Mouse (Mus musculus) CH12.LX (cell line): ENCODE data around the gene Xntrpc. TPM values are rescaled to one million over a fixed set of nuclear protein-coding genes. Genes with fewer than 3 reads are reported as not detected.

Experiments
- DNase-seq: peaks from one replicate; pipeline ENCODE4 v3.0.0-alpha.2; 2013; ENCODE audit errors: extremely low read depth
- H3K27ac ChIP-seq: 2 replicates; pipeline ENCODE4 v1.5.1; 2012; ENCODE audit warnings: low read depth, mild to moderate bottlenecking, control low read depth, moderate library complexity; ENCODE audit not compliant: insufficient read depth
- H3K27me3 ChIP-seq: replicated peaks from 2 replicates; pipeline ENCODE3; 2012; ENCODE audit warnings: inconsistent platforms
- H3K36me3 ChIP-seq, 2 experiments: replicated peaks in 1 of 2; 2 replicates each; pipeline versions ENCODE3 to v1.6.1; 2012; ENCODE audit warnings: inconsistent platforms in 1 of 2, low read length in 1 of 2, mild to moderate bottlenecking in 1 of 2, mixed read lengths in 1 of 2, moderate library complexity in 1 of 2; ENCODE audit not compliant: control insufficient read depth in 1 of 2, insufficient read depth in 1 of 2
- H3K4me1 ChIP-seq, 2 experiments: 2 replicates each; pipeline ENCODE4 v1.6.1; 2012; ENCODE audit warnings: inconsistent platforms in 1 of 2, moderate library complexity in 1 of 2; ENCODE audit not compliant: insufficient read depth in 2 of 2, control insufficient read depth in 1 of 2
- H3K4me2 ChIP-seq: 2 replicates; pipeline ENCODE4 v1.6.1; 2012; ENCODE audit warnings: low read depth, mild to moderate bottlenecking, control low read depth; ENCODE audit not compliant: poor library complexity, insufficient read depth, severe bottlenecking
- H3K4me3 ChIP-seq, 3 experiments: fragments of 150-350 bp in 1 of 3; sonication (generic) in 1 of 3; replicated peaks in 1 of 3; 2 replicates each; pipeline versions ENCODE3 to v1.5.1; 2011 to 2012; ENCODE audit warnings: low read depth in 2 of 3, low read length in 2 of 3, mild to moderate bottlenecking in 2 of 3, moderate library complexity in 2 of 3, control low read depth in 1 of 3, improper control_type of control experiment in 1 of 3, inconsistent platforms in 1 of 3, mixed read lengths in 1 of 3; ENCODE audit not compliant: poor library complexity in 1 of 3
- H3K79me2 ChIP-seq: replicated peaks from 2 replicates; pipeline ENCODE4 v1.6.1; 2012; ENCODE audit warnings: mild to moderate bottlenecking, moderate library complexity; ENCODE audit not compliant: control insufficient read depth, poor library complexity, insufficient read depth, severe bottlenecking; ENCODE audit errors: extremely low read depth
- H3K9ac ChIP-seq: 2 replicates; pipeline ENCODE4 v1.6.1; 2012; ENCODE audit warnings: low read depth, mild to moderate bottlenecking, control low read depth, moderate library complexity; ENCODE audit not compliant: insufficient read depth
- H3K9me3 ChIP-seq: replicated peaks from 2 replicates; pipeline ENCODE3; 2012; ENCODE audit warnings: low read length, inconsistent platforms, mixed read lengths
- ELF1 ChIP-seq: IDR thresholded peaks from 2 replicates; pipeline ENCODE4 v1.6.1; 2014; ENCODE audit warnings: low read depth, mild to moderate bottlenecking, inconsistent platforms, low read length, improper control_type of control experiment
- EP300 ChIP-seq: IDR thresholded peaks from 2 replicates; pipeline ENCODE4 v1.6.1; 2011; ENCODE audit warnings: low read length, improper control_type of control experiment
- HCFC1 ChIP-seq: IDR thresholded peaks from 2 replicates; pipeline ENCODE4 v1.6.1; 2012; ENCODE audit warnings: low read depth, mild to moderate bottlenecking, inconsistent platforms, low read length, improper control_type of control experiment
- IRF4 ChIP-seq: IDR thresholded peaks from 2 replicates; pipeline ENCODE4 v1.6.1; 2014; ENCODE audit warnings: low read depth, mild to moderate bottlenecking, inconsistent platforms, low read length, improper control_type of control experiment
- MAZ ChIP-seq: IDR thresholded peaks from 2 replicates; pipeline ENCODE4 v1.6.1; 2012; ENCODE audit warnings: low read depth, mild to moderate bottlenecking, inconsistent platforms, low read length, improper control_type of control experiment, moderate library complexity
- MEF2A ChIP-seq: IDR thresholded peaks from 2 replicates; pipeline ENCODE4 v1.6.1; 2014; ENCODE audit warnings: low read depth, mild to moderate bottlenecking, inconsistent platforms, low read length, improper control_type of control experiment, borderline replicate concordance
- NELFE ChIP-seq: IDR thresholded peaks from 2 replicates; pipeline ENCODE4 v1.6.1; 2011; ENCODE audit warnings: low read depth, low read length, improper control_type of control experiment
- POLR2A ChIP-seq: IDR thresholded peaks from 2 replicates; pipeline ENCODE4 v1.6.1; 2011; ENCODE audit warnings: low read depth, mild to moderate bottlenecking, improper control_type of control experiment, low read length
- RAD21 ChIP-seq: IDR thresholded peaks from 2 replicates; pipeline ENCODE4 v1.6.1; 2011; ENCODE audit warnings: low read depth, mild to moderate bottlenecking, low read length, improper control_type of control experiment, moderate library complexity
- TCF12 ChIP-seq: IDR thresholded peaks from 2 replicates; pipeline ENCODE4 v1.6.1; 2014; ENCODE audit warnings: low read depth, mild to moderate bottlenecking, inconsistent platforms, low read length, improper control_type of control experiment
- ZC3H11A ChIP-seq: IDR thresholded peaks from 2 replicates; pipeline ENCODE4 v1.6.1; 2012; ENCODE audit warnings: low read depth, mild to moderate bottlenecking, inconsistent platforms, low read length, improper control_type of control experiment
- dilution Hi-C: fragments of 300-500 bp; cut with MboI; formaldehyde crosslinking; loops from 2 replicates; pipeline ENCODE4 v1.14.3; 2020; ENCODE audit warnings: low sequenced_read_pairs; ENCODE audit not compliant: extremely low pct_unique_long_range_greater_than_20kb, extremely low pct_ligation_motif_present
- in situ Hi-C: fragments of 300-500 bp; cut with MboI; formaldehyde crosslinking; loops from 3 replicates; pipeline ENCODE4 v1.14.3; 2019; ENCODE audit warnings: low sequenced_read_pairs, low pct_ligation_motif_present, low pct_unique_long_range_greater_than_20kb, mixed read lengths
- polyA plus RNA-seq: library from polyadenylated mRNA; unstranded; fragments of >175 nt; gene quantifications from 2 replicates; pipeline ENCODE4 v1.2.1, GENCODE M21; 2012; ENCODE audit warnings: low read depth; ENCODE audit not compliant: insufficient read length
- total RNA-seq, 2 experiments: library from RNA; depleted of rRNA; stranded (reverse); fragments of 300-350 nt in 1 of 2; fragments of >200 nt in 1 of 2; gene quantifications; 2 replicates each; pipeline ENCODE4 v1.2.3; 2012 to 2014

The Xntrpc gene
- total and polyA plus RNA-seq, 3 experiments = 0.64 to 1.9 (median 1.7) TPM

- H3K9me3 ChIP-seq = no peaks in the 10 kb centered on the region
- H3K4me3 ChIP-seq = peak within 1 kb of the TSS; percentile 35 to 55 (median 44)
- no peak for DNase-seq
- dilution Hi-C loops (no loop called here), in situ Hi-C loops (no loop called here)
- no peak within 1 kb of the TSS for H3K9ac ChIP-seq
- peaks cover 0 to 30% of the 10 kb centered on the region in 2 experiments for H3K36me3 ChIP-seq
- H3K79me2 ChIP-seq = no peaks in the 10 kb centered on the region
- H3K4me1 ChIP-seq = peaks cover 0 to 25% of the 10 kb centered on the region in 2 experiments; a peak in 3 of 4 replicates
- no peak for TF ChIP-seq NELFE
- TF ChIP-seq MAZ = no peak
- H3K4me2 ChIP-seq = no peak within 1 kb of the TSS
- no peak within 1 kb of the TSS for H3K27ac ChIP-seq
- H3K27me3 ChIP-seq = no peaks in the 10 kb centered on the region
Measured at GRCm38 (mm10) chr7:102101487-102101886, 36.0 kb downstream of the Xntrpc start, which contains the start of gene Art1. TSS of gene Art1 (plus strand) at chr7:102101743.

- Histone ChIP-seq H3K36me3 (peaks cover 0 to 22% of the 10 kb centered on the region in 2 experiments), H3K4me1 (peaks cover 0 to 25% of the 10 kb centered on the region in 2 experiments; a peak in 3 of 4 replicates), H3K9me3 (no peaks in the 10 kb centered on the region), H3K27me3 (no peaks in the 10 kb centered on the region), H3K79me2 (no peaks in the 10 kb centered on the region), H3K4me3 (peak overlapping the region; percentile 35 to 55 (median 44)), H3K9ac (no peak overlapping the region), H3K4me2 (no peak overlapping the region), H3K27ac (no peak overlapping the region)
- dilution Hi-C loops = no loop called here
- in situ Hi-C loops = no loop called here
- DNase-seq = peak; percentile 40
- TF ChIP-seq TCF12 (no peak), IRF4 (no peak), ELF1 (no peak), HCFC1 (no peak), EP300 (no peak), MEF2A (no peak), ZC3H11A (no peak)
Measured at GRCm38 (mm10) chr7:102102241-102102640, 36.7 kb downstream of the Xntrpc start.

GRCm38 (mm10) chr7:102102696-102103095 lies 37.2 kb downstream of the Xntrpc start:
- H3K27me3 ChIP-seq = no peaks in the 10 kb centered on the region
- in situ Hi-C loops = no loop called here
- H3K4me3 ChIP-seq = peak overlapping the region; percentile 42 to 55 (median 44)
- TF ChIP-seq POLR2A (peak; percentile 38; the same call in 1 of the 2 replicates), RAD21 (no peak)
- no peak overlapping the region for H3K27ac ChIP-seq
- H3K4me2 ChIP-seq = no peak overlapping the region
- H3K9me3 ChIP-seq = no peaks in the 10 kb centered on the region
- H3K79me2 ChIP-seq = no peaks in the 10 kb centered on the region
- H3K4me1 ChIP-seq = peaks cover 0 to 25% of the 10 kb centered on the region in 2 experiments; a peak in 3 of 4 replicates
- no peak overlapping the region for H3K9ac ChIP-seq
- peaks cover 0 to 18% of the 10 kb centered on the region in 2 experiments for H3K36me3 ChIP-seq
- dilution Hi-C loops = no loop called here
- DNase-seq = peak; percentile 68
